Mouse (Mus musculus) lung, postnatal 14 days (tissue): ENCODE results near the gene Exosc6.
"Not testable (repeated sequence)": the region's sequence is repeated elsewhere in the genome, so short reads cannot be mapped to it uniquely, and the experiment has no call there.

Experiments used
- DNase-seq: peaks from one replicate; pipeline ENCODE4 v3.0.0; 2021

Gene Exosc6

DNA sequence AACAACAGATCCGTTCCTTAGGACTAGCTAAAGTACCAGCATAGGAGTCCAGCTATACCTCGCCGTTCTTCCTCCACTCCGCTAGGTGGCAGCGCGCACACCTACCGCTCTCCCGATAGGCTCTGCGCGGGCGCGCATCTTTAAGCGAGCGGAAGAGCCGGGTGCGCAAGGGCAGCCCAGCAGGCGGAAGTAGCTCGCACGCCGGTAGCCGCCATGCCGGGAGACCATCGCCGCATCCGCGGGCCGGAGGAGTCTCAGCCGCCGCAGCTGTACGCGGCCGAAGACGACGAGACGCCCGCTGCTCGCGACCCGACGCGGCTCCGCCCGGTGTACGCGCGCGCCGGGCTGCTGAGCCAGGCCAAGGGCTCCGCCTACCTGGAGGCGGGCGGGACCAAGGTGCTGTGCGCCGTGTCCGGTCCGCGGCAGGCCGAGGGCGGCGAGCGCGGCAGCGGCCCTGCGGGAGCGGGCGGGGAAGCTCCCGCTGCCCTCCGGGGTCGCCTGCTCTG lies at the start of gene Exosc6:
TSS of gene Exosc6 (plus strand) at position 182 of the 506 bp plus-strand sequence.
- DNase-seq: peak; percentile 91

DNA sequence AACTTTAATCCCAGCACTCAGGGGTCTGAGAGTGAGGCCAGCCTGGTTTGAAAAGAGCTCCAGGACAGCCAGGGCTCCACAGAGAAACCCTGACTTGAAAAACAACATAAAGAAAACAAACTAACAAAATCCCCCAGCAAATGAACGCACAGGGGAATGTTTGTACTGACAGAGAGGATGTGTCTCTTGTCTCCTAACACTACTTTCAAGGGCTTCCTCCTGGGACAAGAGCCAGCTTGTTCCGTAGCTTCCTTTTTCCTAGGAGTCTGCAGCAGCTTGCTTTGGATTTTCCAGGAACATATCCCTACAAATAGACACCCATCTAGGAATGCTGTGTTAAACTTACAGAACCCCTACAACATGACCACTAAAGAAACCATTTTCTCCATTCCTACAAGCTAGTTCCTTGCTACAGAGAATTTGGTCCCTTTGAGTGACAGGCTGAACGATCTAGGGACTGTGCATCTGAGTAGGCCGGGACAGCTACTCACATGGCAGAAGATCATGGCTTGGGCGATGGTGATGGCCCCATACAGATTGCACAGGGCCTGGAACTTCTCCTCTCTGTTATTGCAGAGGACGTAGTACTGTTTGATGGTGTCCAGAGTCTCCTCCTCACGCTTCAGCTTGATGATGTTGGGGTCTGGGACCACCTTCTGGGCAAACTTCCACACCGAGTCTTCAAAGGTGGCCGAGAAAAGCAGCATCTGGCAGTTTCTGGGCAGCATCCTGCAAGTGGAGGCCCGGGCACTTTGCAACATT lies 45.7 kb upstream of the Exosc6 start:
- not testable (repeated sequence) for DNase-seq

DNA sequence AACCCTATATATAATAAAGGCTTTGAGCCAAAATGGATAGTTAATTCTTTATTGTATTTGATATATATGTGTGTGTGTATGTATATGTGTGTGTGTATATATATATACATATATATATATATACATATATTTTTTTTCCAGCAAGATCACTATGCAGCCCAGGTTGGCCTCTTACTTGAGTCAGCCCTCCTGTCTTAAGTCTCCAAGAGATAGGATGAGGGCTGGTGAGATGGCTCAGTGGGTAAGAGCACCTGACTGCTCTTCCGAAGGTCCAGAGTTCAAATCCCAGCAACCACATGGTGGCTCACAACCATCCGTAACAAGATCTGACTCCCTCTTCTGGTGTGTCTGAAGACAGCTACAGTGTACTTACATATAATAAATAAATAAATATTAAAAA lies 29.5 kb upstream of the Exosc6 start:
- not testable (repeated sequence) for DNase-seq

DNA sequence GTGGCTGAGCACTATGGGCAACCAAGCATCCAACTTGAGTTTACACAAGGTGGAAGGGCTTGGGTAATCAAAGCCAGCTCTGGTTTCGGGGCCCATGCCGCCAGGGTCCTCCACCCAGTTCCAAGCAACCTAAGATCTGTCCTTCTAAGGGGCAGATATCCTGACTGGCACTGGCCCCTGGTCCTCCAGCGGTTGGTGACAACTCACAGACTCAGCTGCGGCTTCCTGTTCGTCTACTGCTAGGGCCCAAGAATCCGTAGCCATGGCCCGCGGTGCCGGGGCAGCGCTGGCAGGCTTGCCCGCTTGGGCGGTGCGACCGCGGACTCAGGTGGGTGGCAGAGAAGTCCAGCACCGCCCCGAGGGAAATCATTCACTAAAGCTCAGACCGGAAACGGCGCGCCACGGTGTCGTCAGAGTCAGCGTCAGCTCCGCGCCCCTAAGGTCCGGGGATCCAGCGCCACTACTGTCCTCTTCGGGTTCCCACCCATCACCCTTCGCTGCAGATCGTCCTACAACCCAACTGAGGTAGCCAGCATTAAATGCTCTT lies 28.7 kb upstream of the Exosc6 start:
- peak; percentile 88 for DNase-seq

DNA sequence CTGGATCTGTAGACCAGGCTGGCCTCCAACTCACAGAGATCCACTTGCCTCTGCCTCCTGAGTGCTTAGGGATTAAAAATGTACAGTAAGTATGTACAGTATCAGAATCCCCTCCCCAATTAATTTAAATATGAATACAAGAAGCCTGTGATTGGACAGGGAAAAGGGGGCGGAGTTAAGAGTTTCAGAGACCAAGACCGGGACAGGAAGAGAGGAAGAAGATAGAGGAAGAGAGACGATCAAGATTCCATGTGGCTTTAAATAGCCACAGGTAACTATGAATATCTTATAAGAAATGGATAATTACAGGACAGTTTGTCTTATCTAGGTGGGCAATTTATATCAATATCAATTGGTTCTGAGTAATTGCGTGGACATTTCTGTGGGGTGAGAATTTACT lies 26.6 kb upstream of the Exosc6 start:
- DNase-seq: no peak

DNA sequence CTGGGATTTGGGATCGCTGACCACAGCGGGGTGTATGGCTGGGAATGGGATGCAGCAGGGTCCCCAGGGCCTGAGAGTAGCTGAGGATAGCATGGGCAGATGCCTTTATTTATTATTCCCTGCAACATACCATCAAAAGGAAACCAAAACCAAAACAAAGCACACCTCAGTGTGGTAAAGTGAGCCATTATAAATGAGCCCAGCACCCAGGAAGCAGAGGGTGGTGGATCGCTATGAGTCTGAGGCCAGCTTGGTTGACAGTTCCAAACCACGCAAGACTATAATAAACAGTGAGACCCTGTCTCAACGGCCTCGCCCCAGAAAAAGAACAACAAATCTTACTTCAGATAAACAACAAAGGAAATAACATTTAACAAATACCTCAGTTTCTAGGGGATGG lies 26.1 kb upstream of the Exosc6 start:
- DNase-seq: no peak

DNA sequence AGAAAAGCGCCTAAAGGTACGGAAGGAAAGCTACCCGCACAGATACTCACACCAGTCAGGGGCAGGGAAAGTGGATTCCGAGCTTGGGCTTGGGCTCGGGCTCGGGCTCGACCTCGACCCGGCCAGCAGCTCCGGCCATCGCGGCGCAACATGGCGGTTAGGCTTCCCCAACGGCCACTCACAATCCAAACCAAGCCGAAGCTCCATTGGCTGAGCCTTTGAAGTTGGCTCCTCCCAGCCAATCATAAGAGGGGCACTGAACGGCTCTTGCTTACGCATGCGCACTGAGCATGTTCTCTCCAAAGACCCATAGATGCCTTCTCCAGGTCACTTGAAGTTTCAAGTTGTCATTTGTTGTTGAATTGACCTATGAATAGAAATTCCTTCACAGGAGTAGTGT lies 24.6 kb upstream of the Exosc6 start, which contains the start of gene Ddx19b:
TSS of gene Ddx19b (minus strand) at position 180 of the 400 bp plus-strand sequence.
- DNase-seq: no peak

DNA sequence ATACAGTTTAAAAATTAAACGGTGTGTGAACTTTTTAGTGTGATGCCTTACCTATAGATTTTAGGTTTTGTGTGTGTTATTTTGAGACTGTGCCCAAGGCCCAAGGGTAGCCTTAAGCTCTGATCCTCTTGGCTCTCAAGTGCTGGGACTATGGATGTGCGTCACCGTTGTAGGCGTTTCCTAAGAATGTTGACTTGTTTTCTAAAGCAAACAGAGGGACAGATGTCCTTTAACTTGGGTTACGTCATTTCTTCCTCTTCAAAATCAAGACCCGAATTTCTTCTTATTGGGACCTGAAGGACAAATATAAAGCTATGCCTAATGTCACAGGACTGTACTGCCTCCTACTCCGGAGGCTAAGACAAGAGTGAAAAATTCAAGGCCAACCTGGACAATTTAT lies 23.2 kb upstream of the Exosc6 start, which contains the start of gene Aars:
TSS of gene Aars (plus strand) at position 229 of the 400 bp plus-strand sequence.
- DNase-seq: no peak

DNA sequence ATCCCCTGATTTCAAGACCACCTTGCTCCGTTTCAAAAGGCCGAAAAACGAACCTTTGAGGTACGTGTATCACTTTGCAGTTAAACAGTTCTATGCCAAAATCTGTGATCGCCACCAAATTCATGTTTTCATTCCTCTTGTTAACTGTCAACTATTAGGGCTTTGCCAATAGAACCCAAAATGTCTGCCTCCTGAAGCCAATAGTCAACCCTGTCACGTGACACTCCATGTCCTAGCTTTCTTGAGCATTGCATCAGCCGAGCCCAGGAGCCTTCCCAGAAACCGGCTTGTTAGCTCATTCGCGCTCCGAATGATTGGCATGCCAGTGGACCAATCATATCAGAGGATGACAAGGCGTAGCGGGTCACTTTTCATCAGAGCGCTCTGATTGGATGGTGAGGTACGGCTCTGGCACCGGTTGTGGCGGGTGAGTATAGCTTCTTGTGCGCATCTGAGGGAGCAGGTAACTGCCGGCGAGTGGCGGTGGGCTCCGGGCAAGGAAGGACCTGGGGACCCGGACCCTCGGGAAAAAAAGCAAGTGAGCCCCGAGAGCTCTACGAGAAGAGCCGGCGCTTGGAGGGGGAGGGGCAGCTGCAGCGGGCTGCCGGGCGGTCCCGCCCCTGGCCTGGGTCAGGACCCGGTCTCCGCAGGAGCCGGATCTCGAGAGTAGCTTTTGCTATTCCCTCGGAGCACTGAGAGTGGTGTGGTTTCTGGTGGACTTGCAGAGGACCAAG lies 22.5 kb upstream of the Exosc6 start:
- DNase-seq: peak; percentile 99

DNA sequence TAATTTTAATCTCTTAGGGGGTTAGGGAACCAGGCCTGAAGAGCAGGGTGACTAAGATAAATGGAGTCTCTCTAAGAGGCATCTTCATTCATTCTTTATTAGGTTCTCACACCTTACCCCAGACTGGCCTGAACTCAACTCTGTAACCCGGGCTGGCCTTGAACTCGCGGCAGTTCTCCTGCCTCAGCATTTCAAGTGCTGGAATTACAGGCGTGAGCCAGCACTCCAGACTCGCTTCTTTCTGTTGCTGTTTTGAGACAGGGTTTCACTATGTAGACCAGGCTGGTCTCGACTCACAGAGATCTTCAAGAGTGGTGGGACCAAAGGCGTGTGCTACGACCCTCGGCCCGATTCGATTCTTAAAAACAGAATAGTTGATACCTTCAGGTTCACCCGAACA lies 21.9 kb upstream of the Exosc6 start:
- peak; percentile 25 for DNase-seq

DNA sequence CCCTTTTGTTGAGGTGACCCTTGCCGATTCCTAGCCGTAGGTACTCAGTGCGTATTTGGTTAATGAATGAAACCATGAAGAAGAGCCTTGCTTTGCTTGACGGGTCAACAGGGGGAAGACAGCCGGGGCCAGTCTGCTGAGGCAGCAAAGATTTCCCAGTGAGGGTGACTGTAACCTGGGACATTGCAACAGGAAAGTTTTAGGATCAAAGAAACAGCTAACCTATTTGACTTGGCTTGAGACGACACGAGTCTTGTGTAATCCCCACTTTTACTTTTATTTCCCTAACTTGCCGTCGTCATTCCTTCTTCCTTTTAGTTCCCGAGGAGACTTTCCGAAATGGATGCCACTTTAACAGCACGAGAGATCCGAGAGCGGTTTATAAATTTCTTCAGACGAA lies 19.5 kb upstream of the Exosc6 start:
- DNase-seq: no peak

DNA sequence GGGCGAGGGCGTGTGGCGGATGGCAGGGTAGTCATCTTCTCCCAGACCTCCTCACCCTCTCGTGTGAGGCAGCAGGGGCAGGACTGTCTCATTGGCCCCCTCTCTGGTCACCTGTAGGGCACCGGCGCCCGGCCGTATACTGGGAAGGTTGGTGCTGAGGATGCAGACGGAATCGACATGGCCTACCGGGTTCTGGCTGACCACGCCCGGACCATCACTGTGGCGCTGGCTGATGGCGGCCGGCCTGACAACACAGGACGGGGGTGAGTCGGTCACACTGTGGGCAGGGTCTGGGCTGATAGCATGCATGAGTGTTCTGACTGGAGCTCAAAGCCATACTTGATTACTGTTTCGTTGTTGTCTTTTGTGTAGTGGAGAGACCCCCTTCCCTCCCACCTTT lies 13.6 kb upstream of the Exosc6 start:
- DNase-seq: no peak

DNA sequence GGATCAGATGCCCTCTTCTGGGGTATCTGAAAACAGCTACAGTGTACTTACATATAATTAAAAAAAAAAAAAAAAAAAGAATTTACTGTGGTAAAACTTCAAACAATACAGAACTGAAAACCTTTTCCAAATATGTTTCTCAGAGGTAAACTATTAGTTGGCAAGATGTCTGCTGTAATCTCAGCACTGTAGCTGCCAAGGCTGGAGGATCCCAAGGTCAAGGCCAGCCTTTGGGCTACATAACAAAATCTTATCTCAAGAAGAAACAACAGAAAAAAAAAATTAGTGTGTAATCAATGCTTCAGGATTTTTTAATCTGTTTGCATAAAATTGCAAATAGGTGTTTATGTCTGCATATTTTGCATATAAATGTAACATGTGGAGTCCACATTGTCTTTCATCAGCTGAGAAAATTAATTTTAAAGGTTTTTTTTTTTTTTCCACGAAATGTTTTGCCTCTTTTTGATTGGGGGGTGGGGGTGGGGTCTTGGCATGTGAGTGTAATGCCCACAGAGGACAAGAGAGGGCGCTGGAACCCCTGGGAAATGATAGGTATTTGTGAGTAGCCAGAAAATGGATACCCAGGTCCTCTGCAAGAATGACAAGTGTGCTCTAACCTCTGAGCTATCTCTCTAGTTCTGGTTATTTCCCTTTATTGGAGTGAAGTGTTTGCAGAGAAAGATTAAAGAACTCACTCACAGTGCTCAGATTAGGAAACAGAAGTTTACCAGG lies 12.0 kb upstream of the Exosc6 start:
- DNase-seq: no peak

DNA sequence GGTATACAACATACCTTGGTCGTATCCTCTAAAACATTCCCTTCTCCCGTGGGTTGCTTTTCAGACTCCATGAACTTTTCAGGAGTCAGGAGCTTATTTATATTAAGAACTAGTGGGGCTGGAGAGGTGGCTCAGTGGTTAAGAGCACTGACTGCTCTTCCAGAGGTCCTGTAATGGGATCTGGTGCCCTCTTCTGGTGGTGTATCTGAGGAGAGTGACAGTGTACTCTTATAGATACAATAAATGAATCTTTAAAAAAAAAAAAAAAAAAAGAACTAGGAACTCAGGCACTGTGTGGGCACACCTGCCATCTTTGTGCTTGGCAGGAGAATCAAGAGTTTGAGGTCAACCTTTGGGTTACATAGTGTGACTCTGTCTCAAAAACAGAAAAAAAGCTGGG lies 7.4 kb upstream of the Exosc6 start:
- no peak for DNase-seq

DNA sequence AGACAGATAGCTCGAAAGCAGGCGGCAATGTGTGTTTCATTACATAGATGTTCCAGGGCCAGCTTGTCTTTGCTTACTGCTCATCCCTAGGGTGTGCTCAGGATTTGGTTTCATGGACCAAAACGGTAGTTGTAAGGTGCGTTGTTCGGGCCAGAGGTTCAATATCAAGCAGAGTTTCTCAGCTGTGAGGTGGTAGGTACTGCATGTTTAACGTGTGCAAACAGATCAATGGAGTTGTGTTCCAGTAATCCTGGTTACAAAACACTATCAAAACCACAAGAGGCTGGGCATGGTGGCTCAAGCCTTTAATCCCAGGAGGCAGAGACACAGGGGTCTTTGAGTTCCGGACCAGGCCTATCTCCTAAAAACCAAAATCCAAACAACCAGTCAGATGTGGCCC lies 7.0 kb upstream of the Exosc6 start:
- DNase-seq: no peak

DNA sequence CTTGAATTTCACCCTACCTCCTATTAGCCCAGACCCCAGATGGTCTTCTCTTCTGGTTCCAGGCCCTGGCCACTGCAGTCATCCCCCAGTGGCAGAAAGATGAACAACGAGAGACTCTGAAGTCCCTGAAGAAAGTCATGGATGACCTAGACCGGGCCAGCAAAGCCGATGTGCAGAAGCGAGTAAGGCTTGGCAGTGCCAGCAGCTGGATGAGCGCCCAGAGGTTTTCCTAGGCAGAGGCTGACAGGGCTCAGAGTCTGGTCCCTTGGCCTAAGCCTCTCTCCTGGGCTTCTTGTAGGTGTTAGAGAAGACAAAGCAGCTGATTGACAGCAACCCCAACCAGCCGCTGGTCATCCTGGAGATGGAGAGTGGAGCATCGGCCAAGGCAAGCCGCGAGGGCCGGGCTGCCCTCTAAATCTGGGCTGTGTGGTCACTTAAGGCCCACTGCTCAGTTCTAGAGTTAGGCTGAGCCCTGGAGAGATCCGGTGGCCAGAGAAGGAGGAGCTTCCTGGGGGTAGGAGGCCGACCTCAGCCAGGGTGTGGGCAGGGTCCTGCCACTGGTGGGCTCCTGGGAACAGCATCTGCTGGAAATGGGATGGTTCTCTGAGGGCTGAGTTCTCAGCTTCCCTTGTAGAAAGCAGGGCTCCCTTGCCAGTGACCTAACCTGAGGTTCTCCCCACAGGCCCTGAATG lies 2.2 kb upstream of the Exosc6 start:
- DNase-seq: no peak

DNA sequence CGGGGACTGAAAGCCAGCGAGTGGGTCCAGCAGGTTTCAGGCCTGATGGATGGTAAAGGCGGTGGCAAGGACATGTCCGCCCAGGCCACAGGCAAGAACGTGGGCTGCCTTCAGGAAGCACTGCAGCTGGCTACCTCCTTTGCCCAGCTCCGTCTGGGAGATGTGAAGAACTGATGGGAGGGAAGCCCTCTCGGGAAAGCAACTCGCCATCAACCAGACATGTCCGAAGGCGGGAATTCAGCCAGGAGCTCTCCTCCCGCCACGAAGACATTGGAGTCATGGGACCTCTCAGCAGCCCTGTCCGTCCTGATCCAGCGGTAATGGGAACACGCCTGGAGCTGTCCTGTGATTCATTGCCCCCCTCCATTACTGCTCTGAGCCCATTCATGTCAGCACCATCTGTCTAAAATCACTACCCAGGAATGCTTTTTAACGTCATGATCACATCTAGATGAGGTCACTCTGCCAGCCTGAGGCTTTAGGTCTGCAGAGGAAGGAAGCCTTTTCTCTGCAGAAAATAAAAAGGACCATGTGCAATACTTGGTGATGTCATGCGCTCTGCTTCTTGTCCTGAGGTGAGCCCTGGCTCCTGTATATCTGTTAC lies 1.0 kb upstream of the Exosc6 start:
- DNase-seq: no peak

DNA sequence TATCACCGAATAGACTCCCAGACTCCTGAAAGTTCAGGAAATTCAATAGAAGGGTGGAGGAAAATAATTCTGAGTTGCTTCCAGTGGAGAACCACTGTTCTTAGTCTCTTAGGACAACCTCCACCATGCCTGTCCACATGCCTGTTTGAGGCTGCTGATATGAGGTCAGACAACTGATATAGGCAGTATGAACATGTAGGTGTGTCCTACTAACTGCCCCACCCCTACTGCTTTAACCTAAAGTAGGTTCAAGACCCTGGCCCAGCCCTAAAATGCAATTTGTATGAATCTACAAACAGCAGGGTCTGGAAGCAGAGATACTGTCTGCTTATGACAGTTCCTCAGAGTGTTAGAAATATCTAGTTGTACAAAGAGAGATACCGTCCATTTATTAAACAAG lies 478 bp upstream of the Exosc6 start:
- DNase-seq: no peak

DNA sequence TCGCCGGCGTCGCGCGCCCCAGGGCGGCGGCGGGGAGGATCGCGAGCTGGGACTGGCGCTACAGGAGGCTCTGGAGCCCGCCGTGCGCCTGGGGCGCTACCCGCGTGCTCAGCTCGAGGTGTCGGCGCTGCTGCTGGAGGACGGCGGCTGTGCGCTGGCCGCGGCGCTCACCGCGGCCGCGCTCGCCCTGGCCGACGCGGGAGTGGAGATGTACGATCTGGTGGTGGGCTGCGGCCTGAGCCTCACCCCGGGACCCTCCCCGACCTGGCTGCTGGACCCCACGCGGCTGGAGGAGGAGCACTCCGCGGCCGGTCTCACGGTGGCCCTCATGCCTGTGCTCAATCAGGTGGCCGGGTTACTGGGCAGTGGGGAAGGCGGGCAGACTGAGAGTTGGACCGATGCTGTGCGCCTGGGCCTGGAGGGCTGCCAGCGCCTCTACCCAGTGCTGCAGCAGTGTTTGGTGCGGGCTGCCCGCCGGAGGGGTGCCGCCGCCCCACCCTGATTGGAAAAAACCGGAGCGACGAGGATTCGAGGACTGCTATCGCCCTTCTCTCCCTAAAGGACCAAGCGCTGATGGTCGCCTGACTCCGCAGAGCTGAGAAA lies 653 bp downstream of the Exosc6 start:
- peak; percentile 23 for DNase-seq

DNA sequence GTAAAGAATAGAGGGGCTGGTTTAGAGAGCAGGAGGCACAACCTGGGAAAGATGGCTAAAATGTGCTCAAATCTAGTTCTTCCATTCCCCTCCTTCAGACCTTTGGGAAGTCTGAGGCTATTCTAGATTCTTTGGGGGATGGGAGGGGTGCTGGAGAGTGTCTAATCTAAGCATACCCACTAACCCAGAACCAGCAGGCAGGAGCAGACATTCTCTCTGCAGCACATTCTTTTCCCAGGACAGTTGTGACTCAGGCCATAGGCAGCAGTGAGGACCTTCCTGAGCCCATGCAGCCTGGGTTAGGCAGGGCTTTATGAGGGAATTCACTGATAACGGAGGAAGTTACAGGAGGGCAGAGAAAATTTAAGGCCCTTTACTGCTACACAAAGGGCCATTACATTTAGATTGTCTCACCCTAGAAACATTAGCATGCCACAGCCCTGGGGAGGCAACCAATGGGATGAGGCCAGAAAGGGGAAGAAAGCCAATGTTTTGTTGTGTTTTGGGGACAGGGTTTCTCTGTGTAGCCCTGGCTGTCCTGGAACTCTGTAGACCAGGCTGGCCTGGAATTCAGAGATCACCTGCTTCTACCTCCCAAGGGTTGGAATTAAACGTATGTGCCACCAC lies 2.9 kb downstream of the Exosc6 start:
- no peak for DNase-seq

DNA sequence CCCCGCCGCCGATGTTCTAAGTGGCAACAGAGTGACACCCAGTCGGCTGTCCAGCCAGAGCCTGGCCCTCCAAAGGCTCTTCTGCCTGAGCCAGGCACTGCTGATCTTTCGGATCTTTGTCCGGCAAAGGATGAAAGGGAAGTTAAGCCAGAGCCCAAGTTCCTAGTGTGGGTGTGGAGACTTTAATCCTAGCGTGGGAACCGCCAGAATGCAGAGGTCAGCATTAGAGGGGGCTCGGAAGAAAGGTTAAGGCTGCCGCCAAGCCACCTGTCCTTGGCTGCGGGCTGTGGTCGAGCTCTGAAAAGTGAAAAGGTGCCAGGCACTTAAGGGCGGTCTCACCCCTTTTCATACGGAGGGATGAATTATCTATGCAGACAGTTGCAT lies 5.5 kb downstream of the Exosc6 start:
- DNase-seq: no peak
